Mouse (Mus musculus) hindbrain, embryonic 14.5 days (tissue): ENCODE results near the gene Cdc37l1. TPM values are rescaled to one million over a fixed set of nuclear protein-coding genes. Genes with fewer than 3 reads are reported as not detected.

Experiments used
- ATAC-seq: fragments of 200-750 bp; cut with Nextera tagmentation; 2 replicates; pipeline ENCODE4 v1.8.0; 2017; ENCODE audit warnings: moderate number of reproducible peaks, mild to moderate bottlenecking, moderate TSS enrichment, moderate library complexity; ENCODE audit not compliant: low FRiP score
- DNase-seq: peaks from one replicate; pipeline ENCODE4 v3.0.0-alpha.2; 2015; ENCODE audit warnings: low spot score
- H3K27ac ChIP-seq: fragments of 300-500 bp; sonication (generic); 2 replicates; pipeline ENCODE4 v1.5.1; 2014; ENCODE audit warnings: mild to moderate bottlenecking, moderate library complexity
- H3K27me3 ChIP-seq: fragments of 300-500 bp; sonication (generic); 2 replicates; pipeline ENCODE4 v1.6.1; 2014; ENCODE audit warnings: mild to moderate bottlenecking, low read length, mixed read lengths; ENCODE audit not compliant: control insufficient read depth, insufficient read depth
- H3K36me3 ChIP-seq: fragments of 300-500 bp; sonication (generic); replicated peaks from 2 replicates; pipeline ENCODE4 v1.6.1; 2014; ENCODE audit not compliant: control insufficient read depth, insufficient read depth
- H3K4me1 ChIP-seq: fragments of 300-500 bp; sonication (generic); replicated peaks from 2 replicates; pipeline ENCODE4 v1.6.1; 2014; ENCODE audit warnings: antibody characterized with exemption, low read length, mixed read lengths; ENCODE audit not compliant: control insufficient read depth, insufficient read depth
- H3K4me2 ChIP-seq: fragments of 300-500 bp; sonication (generic); replicated peaks from 2 replicates; pipeline ENCODE4 v1.6.1; 2014; ENCODE audit warnings: mild to moderate bottlenecking, moderate library complexity
- H3K4me3 ChIP-seq: fragments of 300-500 bp; sonication (generic); replicated peaks from 2 replicates; pipeline ENCODE4 v1.5.1; 2014; ENCODE audit warnings: mild to moderate bottlenecking, low read length
- H3K9ac ChIP-seq: fragments of 300-500 bp; sonication (generic); 2 replicates; pipeline ENCODE4 v1.6.1; 2014
- H3K9me3 ChIP-seq: fragments of 300-500 bp; sonication (generic); 2 replicates; pipeline ENCODE4 v1.6.1; 2016; ENCODE audit warnings: low read length; ENCODE audit not compliant: control insufficient read depth
- WGBS: fragments of 180-500 bp; shearing (Covaris S2); extraction: QIAGEN DNeasy Blood & Tissue Kit; methylation state at CpG from one replicate; pipeline ENCODE4 v1.1.7; 2014; 5-methylcytosine and 5-hydroxymethylcytosine counted together
- polyA plus RNA-seq: library from polyadenylated mRNA; unstranded; fragments of >200 nt; fragmentation: Nextera tagmentation; extraction: Ambion mirVana; gene quantifications from 2 replicates; pipeline ENCODE4 v1.2.1, GENCODE M21; 2014

Gene Cdc37l1
- polyA plus RNA-seq, 1 experiment from 2014 or later, result 58.3 TPM

DNA sequence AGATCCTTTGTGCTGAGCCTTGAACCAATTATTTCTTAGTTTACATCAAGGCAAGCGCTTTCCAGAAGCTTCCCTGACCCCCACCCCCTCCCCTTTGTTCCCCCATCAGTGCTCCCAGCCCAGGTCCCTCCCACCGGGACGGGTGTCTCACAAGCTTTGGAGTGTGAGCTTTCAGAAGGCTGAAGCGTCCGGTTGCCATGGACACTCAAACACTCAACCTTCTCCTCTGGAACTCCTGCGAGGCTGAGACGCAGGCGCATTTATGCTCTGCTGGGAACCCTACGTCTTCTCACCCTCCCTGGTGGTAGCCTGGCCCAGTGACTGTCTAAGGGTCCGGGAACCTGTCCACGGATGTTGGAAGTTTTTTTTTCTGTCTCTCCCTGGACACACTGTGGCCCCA, 22.5 kb upstream of the Cdc37l1 start, which contains the start of gene 4430402I18Rik:
TSS of gene 4430402I18Rik (minus strand) at position 149 of the 400 bp plus-strand sequence.
- Histone ChIP-seq H3K9ac (no peak within 1 kb of the TSS), H3K36me3 (no peaks in the 10 kb centered on the region), H3K9me3 (no peaks in the 10 kb centered on the region), H3K4me1 (peaks cover 26% of the 10 kb centered on the region), H3K27ac (no peak within 1 kb of the TSS), H3K4me2 (peak within 1 kb of the TSS; percentile 20; the same call in 1 of the 2 replicates), H3K27me3 (no peaks in the 10 kb centered on the region), H3K4me3 (no peak within 1 kb of the TSS)
- DNase-seq (peak; percentile 48), ATAC-seq (no peak)
- WGBS, result 6% methylated on average over 11 of the region's 11 CpGs

DNA sequence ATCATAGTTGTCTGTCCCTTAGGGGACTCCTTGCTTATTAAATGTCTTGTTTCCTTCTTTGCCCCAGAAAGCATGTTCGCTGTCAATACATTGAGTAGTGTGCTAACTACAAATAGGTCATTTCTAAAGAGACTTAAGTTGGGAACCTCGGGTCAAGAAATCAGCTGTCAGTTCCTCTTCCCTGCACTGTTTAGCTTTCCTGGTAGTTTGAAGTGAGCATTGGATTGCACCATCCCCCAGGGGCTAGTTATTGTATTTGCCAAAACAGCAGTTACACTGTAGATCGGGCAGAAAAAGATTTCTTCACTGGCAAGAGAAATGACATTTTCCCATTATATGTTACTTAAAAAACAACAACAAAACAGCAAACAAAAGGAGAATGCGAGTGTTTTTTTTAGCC, 22.0 kb upstream of the Cdc37l1 start:
- no peak overlapping the region for H3K9ac ChIP-seq
- DNase-seq (no peak), ATAC-seq (no peak)
- no peaks in the 10 kb centered on the region for H3K36me3 ChIP-seq
- H3K4me2 ChIP-seq, result no peak overlapping the region
- H3K4me3 ChIP-seq, result no peak overlapping the region
- H3K9me3 ChIP-seq, result no peaks in the 10 kb centered on the region
- WGBS, result 63% methylated on average over 4 of the region's 4 CpGs
- peaks cover 26% of the 10 kb centered on the region for H3K4me1 ChIP-seq
- no peak overlapping the region for H3K27ac ChIP-seq
- H3K27me3 ChIP-seq, result no peaks in the 10 kb centered on the region

DNA sequence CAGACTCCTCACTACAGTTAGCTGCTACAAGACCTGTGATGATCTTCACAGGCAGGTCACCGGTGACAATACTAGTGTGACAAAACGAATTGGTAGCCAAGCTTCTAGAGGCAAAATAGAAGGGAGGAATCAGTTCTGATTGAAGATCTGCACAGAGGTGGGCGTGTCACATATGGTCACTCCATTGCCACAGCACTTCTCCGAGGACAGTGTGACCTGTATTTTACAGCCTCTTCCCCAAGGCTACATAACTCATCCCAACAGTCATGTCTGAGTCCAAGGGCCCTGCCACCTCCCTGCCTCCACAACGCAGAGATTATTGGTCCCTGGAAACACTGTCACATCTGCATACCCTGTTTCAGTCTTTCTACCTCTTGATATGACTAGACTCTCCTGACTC, 20.9 kb upstream of the Cdc37l1 start:
- DNase-seq, result no peak
- H3K27me3 ChIP-seq, result 0 out of 2 replicates have a peak, but pooled peaks cover 3% of the 10 kb centered on the region
- H3K9me3 ChIP-seq, result no peaks in the 10 kb centered on the region
- H3K4me2 ChIP-seq, result no peak overlapping the region
- WGBS, result 89% methylated on average over 5 of the region's 5 CpGs
- H3K36me3 ChIP-seq, result no peaks in the 10 kb centered on the region
- H3K4me3 ChIP-seq, result no peak overlapping the region
- peaks cover 21% of the 10 kb centered on the region for H3K4me1 ChIP-seq
- no peak for ATAC-seq
- H3K27ac ChIP-seq, result no peak overlapping the region
- H3K9ac ChIP-seq, result no peak overlapping the region

DNA sequence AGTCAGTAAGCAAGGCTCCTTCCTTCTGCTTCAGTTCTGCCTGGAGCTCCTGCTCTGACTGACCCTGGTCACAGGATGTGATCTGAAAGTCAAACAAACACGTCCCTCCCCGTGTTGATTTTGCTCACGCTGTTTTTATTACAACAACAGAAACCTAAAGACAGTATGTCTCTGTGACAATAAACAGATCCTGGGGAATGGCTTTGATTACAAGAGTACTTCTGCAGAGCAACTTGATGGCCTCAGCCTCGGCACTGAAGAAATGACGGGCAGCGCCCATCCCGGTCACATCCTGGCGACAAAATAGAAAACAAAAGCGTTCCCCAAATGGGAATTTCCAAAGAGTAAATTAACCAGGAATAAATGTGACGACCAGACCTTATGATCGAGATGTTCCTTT, 19.9 kb upstream of the Cdc37l1 start:
- Histone ChIP-seq H3K27me3 (0 out of 2 replicates have a peak, but pooled peaks cover 3% of the 10 kb centered on the region), H3K9ac (no peak overlapping the region), H3K4me2 (no peak overlapping the region), H3K4me3 (no peak overlapping the region), H3K36me3 (no peaks in the 10 kb centered on the region), H3K4me1 (peaks cover 15% of the 10 kb centered on the region), H3K9me3 (no peaks in the 10 kb centered on the region), H3K27ac (no peak overlapping the region)
- no peak for DNase-seq
- 88% methylated on average over 11 of the region's 11 CpGs for WGBS
- no peak for ATAC-seq

DNA sequence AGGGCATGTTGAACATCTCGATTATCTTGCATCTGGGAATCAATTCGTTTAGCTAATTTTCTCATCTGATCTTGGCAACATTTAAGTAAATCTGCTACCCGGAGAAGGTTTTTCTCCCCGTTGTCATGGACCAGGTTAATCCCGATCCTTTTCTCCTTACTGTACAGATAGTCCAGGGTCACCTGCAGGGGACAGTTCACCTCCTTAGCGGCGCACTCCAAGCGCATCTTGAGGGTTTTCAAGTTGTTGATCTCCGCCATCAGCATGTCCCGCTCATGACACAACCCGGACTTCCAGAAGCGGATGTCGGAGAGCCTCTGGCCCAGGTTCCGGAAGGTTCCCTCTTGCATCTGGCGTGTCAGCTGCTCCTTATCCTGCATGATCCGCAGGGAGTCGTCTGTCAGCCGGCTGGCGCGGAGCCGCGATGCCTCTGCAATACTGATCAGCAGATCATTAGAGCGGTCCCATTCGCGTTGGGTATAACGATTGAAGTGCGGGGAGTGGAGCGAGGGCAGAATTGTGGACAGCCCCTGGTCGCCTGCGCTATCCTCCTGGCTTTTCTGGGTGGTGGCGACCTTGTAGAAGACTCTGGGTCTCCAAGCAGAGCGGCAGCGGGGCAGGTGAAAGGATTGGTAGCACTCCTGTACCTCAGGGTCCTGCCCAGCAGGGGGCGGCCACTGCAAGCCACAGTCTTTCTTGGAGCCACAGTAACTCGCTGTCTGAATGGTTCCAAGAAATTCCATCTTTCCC, 15.1 kb upstream of the Cdc37l1 start:
- Histone ChIP-seq H3K36me3 (no peaks in the 10 kb centered on the region), H3K4me3 (peak overlapping the region; percentile 37), H3K27ac (no peak overlapping the region), H3K4me2 (peak overlapping the region; percentile 76), H3K9me3 (no peaks in the 10 kb centered on the region), H3K4me1 (no peaks in the 10 kb centered on the region), H3K27me3 (0 out of 2 replicates have a peak, but pooled peaks cover 3% of the 10 kb centered on the region), H3K9ac (peak overlapping the region; percentile 61)
- peak; percentile 71 for DNase-seq
- WGBS, result 15% methylated on average over 35 of the region's 35 CpGs
- peak; percentile 92 for ATAC-seq

DNA sequence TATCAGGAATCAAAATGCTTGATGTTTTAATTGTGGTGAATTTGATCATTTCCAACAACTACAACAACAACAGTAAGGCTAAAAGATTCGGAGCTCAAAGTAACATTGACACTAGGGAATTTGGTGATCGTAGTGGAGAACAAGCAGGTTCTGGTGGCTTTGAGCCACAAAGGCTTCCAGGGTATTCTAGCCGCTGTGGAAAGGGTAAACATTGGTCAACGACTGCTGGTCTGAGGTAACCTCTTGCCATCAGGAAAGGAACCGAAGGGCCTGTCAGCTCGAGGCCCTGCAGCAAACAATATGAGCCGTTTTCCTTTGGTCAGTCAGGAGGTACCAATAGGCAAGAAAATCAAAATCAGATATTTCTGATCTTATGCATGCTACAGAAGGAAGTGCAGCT, 7.5 kb upstream of the Cdc37l1 start:
- Histone ChIP-seq H3K9ac (no peak overlapping the region), H3K36me3 (no peaks in the 10 kb centered on the region), H3K27me3 (no peaks in the 10 kb centered on the region), H3K4me2 (no peak overlapping the region), H3K4me1 (no peaks in the 10 kb centered on the region), H3K9me3 (no peaks in the 10 kb centered on the region), H3K27ac (no peak overlapping the region), H3K4me3 (no peak overlapping the region)
- ATAC-seq (no peak), DNase-seq (no peak)
- 91% methylated on average over 7 of the region's 7 CpGs for WGBS

DNA sequence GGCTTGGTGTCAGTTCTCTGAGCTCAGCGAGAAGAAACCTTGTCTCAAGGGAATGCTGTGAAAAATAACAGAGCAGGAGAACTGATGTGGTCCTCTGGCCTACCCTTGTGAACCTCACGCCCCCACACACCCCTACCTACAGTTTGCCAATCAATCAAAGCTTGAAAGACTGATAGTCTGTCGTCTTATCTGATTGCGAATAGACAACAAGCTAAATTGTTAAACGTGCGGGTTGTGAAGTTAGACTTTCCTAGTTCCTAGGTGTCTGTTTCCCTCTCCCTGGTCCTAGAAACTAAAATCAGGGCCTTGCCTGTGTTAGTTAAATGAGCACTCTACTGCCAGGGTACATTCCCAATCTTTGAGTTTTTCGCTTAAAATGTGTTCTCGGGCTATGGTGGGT, 637 bp upstream of the Cdc37l1 start:
- Histone ChIP-seq H3K27me3 (no peaks in the 10 kb centered on the region), H3K4me3 (peak overlapping the region; percentile 84), H3K9me3 (no peaks in the 10 kb centered on the region), H3K36me3 (peaks cover under 1% of the 10 kb centered on the region; the same call in 1 of the 2 replicates), H3K4me1 (peaks cover 11% of the 10 kb centered on the region), H3K27ac (peak overlapping the region; percentile 88; the same call in 1 of the 2 replicates), H3K9ac (peak overlapping the region; percentile 91), H3K4me2 (peak overlapping the region; percentile 80)
- WGBS, result 72% methylated on average over 8 of the region's 8 CpGs
- DNase-seq, result no peak
- no peak for ATAC-seq

DNA sequence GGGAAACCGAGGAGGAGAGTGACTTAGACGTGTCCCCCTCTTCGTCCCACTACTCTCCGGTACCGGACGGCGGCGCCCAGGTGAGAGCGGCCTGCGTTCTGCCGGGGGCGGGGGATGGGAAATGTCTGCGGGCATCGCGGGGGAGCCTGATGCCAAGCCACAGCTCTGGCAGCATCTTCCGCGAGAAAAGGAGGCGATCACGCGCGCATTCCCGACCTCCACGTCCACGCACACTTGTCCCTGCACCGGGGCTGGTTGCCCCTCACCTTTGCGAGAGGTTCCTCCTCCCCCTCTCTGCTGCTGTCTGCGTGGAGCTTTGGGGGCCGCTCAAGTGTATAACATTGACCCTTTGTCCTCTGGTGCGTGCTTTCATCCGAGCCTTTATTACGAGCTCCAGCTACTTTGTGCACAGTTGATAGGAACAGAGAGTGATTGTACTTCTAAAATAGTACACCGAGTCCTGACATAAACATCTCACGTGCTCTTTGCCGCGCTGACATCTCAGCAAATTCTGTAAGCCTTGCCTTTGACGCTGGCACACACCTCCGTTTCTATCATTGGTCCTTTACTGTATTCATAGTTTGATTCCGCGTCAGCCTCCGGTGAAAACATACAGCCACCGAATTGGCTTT, 554 bp downstream of the Cdc37l1 start:
- Histone ChIP-seq H3K9ac (peak overlapping the region; percentile 91), H3K4me1 (peaks cover 13% of the 10 kb centered on the region), H3K9me3 (no peaks in the 10 kb centered on the region), H3K27ac (peak overlapping the region; percentile 88), H3K4me2 (peak overlapping the region; percentile 80), H3K36me3 (peaks cover 12% of the 10 kb centered on the region), H3K4me3 (peak overlapping the region; percentile 84), H3K27me3 (no peaks in the 10 kb centered on the region)
- WGBS, result 1% methylated on average over 41 of the region's 41 CpGs
- DNase-seq (peak; percentile 42), ATAC-seq (peak; percentile 49)

DNA sequence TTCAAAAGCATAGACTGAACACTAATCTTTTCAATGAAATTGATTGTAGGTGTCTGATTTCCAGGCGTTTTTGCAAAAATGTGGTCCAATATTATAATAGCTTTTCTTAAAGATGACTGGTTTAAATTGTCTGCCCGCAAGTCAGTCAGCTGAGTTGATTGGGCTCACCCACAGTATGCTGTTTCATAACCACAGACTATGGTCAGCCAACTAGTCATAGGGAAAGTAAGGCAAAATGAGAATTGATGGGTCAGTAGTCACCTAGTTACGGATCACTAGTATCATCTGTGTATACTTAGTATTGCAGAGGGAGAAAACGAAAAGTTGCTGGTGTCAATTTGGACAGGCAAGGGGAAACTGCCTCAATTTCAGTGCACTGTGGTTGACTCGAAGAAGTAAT, 1.2 kb downstream of the Cdc37l1 start:
- H3K4me2 ChIP-seq, result peak overlapping the region; percentile 80
- peaks cover 19% of the 10 kb centered on the region for H3K36me3 ChIP-seq
- H3K9me3 ChIP-seq, result no peaks in the 10 kb centered on the region
- H3K4me3 ChIP-seq, result peak overlapping the region; percentile 84
- WGBS, result 75% methylated on average over 5 of the region's 5 CpGs
- H3K9ac ChIP-seq, result peak overlapping the region; percentile 91
- DNase-seq (no peak), ATAC-seq (no peak)
- H3K4me1 ChIP-seq, result peaks cover 13% of the 10 kb centered on the region
- H3K27me3 ChIP-seq, result no peaks in the 10 kb centered on the region
- no peak overlapping the region for H3K27ac ChIP-seq
